Mouse (Mus musculus): ENCODE data around the gene Ccnl2. TPM values are rescaled to one million over a fixed set of nuclear protein-coding genes. Genes with fewer than 3 reads are reported as not detected.

The Ccnl2 gene
- polyA plus RNA-seq, 2 experiments, result 51.2 to 65.8 TPM

DNA sequence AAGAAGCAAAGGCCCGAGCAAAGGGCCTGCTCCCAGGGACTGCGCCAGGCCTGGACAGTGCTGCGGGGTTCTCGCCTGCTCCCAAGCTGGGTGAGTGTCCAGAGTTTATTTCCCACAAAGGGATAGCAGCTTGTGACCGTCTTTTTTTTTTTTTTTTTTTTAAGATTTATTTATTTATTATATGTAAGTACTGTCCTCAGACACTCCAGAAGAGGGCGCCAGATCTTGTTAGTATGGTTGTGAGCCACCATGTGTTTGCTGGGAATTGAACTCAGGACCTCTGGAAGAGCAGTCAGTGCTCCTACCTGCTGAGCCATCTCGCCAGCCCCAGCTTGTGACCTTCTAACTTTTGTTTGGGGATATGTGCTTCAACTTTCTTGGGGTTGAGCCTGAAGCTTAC lies 8.7 kb downstream of the Ccnl2 start:
- H3K27me3 ChIP-seq (ENCODE audit: control insufficient read depth, insufficient read depth, low read length), result no peaks in the 10 kb centered on the region
- no peak overlapping the region for H3K9ac ChIP-seq (replicated peaks)
- H3K27ac ChIP-seq, result no peak overlapping the region
- H3K9me3 ChIP-seq (ENCODE audit: control insufficient read depth, low read length), result no peaks in the 10 kb centered on the region
- DNase-seq (ENCODE audit: low read depth in 3 of 3, low spot score in 3 of 3) (no peak), ATAC-seq (ENCODE audit: insufficient read depth) (no peak)
- H3K4me2 ChIP-seq (ENCODE audit: low read depth), result no peak overlapping the region
- peaks cover 90% of the 10 kb centered on the region for H3K36me3 ChIP-seq (replicated peaks; ENCODE audit: control insufficient read depth, insufficient read depth, low read depth)
- H3K4me3 ChIP-seq (ENCODE audit: insufficient read depth in 1 of 2, low read depth in 2 of 2, low read length in 2 of 2), result no peak overlapping the region
- TF ChIP-seq CTCF (IDR thresholded peaks at IDR 0.05; ENCODE audit: low read depth), result peak; percentile 48
- TF ChIP-seq EP300 (IDR thresholded peaks at IDR 0.05; ENCODE audit: low read depth), result no peak
- WGBS (ENCODE audit: insufficient replicate concordance), result 78% methylated on average over 7 of the region's 7 CpGs
- no peaks in the 10 kb centered on the region for H3K4me1 ChIP-seq (replicated peaks; ENCODE audit: control insufficient read depth in 2 of 2, insufficient read depth in 2 of 2, low read length in 1 of 2)

DNA sequence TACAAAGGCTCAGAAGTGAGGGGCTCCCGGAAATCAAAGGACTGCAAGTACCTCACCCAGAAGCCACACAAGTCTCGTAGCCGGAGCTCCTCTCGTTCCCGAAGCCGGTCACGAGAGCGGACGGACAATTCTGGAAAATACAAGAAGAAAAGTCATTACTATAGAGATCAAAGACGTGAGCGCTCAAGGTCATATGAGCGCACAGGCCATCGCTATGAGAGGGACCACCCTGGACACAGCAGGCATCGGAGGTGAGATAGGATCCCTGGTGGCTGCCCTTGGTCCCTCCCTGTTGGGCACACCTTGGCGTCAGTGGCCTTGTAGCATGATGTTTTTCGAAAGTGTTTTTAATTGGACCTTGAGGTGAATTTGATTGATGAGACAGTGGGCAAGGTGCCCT lies 11.2 kb downstream of the Ccnl2 start:
- H3K4me2 ChIP-seq (ENCODE audit: low read depth), result no peak overlapping the region
- H3K4me1 ChIP-seq (replicated peaks; ENCODE audit: control insufficient read depth in 2 of 2, insufficient read depth in 2 of 2, low read length in 1 of 2), result no peaks in the 10 kb centered on the region
- peaks cover 86% of the 10 kb centered on the region for H3K36me3 ChIP-seq (replicated peaks; ENCODE audit: control insufficient read depth, insufficient read depth, low read depth)
- TF ChIP-seq CTCF (IDR thresholded peaks at IDR 0.05; ENCODE audit: low read depth), result no peak
- no peak for TF ChIP-seq EP300 (IDR thresholded peaks at IDR 0.05; ENCODE audit: low read depth)
- no peak overlapping the region for H3K9ac ChIP-seq (replicated peaks)
- WGBS (ENCODE audit: insufficient replicate concordance), result 95% methylated on average over 16 of the region's 16 CpGs
- no peaks in the 10 kb centered on the region for H3K9me3 ChIP-seq (ENCODE audit: control insufficient read depth, low read length)
- no peak overlapping the region for H3K27ac ChIP-seq
- no peak for ATAC-seq (ENCODE audit: insufficient read depth)
- H3K27me3 ChIP-seq (ENCODE audit: control insufficient read depth, insufficient read depth, low read length), result no peaks in the 10 kb centered on the region
- H3K4me3 ChIP-seq (ENCODE audit: insufficient read depth in 1 of 2, low read depth in 2 of 2, low read length in 2 of 2), result no peak overlapping the region
- no peak for DNase-seq (ENCODE audit: low read depth in 3 of 3, low spot score in 3 of 3)

DNA sequence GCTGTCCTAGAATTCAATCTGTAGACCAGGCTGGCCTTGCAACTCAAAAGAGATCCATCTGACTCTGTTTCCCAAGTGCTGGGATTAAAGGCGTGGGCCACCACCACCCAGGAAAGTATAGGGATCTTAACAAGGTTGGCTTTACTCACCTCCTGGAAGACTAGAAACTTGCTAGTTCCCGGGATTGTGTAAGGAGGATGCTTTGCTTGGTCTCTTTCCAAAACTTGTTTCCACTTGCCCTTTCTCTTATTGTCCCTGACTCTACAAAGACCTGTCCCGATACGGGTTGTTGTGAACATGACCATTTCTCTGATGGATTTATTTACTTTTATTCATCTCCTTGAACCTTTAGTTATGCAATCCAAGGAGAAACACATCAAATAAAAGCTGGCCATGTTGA lies 17.6 kb downstream of the Ccnl2 start:
- DNase-seq (ENCODE audit: low read depth in 3 of 3, low spot score in 3 of 3), result no peak
- no peak for ATAC-seq (ENCODE audit: insufficient read depth)
- Histone ChIP-seq H3K27me3 (ENCODE audit: control insufficient read depth, insufficient read depth, low read length) (no peaks in the 10 kb centered on the region), H3K4me3 (ENCODE audit: insufficient read depth in 1 of 2, low read depth in 2 of 2, low read length in 2 of 2) (no peak overlapping the region), H3K4me2 (ENCODE audit: low read depth) (no peak overlapping the region; the same call in 1 of the 2 replicates), H3K27ac (no peak overlapping the region), H3K36me3 (replicated peaks; ENCODE audit: control insufficient read depth, insufficient read depth, low read depth) (peaks cover 32% of the 10 kb centered on the region), H3K9me3 (ENCODE audit: control insufficient read depth, low read length) (no peaks in the 10 kb centered on the region), H3K4me1 (replicated peaks; ENCODE audit: control insufficient read depth in 2 of 2, insufficient read depth in 2 of 2, low read length in 1 of 2) (peaks cover 6 to 13% of the 10 kb centered on the region in 2 experiments; a peak in 3 of 4 replicates), H3K9ac (replicated peaks) (no peak overlapping the region)
- TF ChIP-seq CTCF (IDR thresholded peaks at IDR 0.05; ENCODE audit: low read depth), result no peak
- no peak for TF ChIP-seq EP300 (IDR thresholded peaks at IDR 0.05; ENCODE audit: low read depth)
- 83% methylated on average over 4 of the region's 4 CpGs for WGBS (ENCODE audit: insufficient replicate concordance)

DNA sequence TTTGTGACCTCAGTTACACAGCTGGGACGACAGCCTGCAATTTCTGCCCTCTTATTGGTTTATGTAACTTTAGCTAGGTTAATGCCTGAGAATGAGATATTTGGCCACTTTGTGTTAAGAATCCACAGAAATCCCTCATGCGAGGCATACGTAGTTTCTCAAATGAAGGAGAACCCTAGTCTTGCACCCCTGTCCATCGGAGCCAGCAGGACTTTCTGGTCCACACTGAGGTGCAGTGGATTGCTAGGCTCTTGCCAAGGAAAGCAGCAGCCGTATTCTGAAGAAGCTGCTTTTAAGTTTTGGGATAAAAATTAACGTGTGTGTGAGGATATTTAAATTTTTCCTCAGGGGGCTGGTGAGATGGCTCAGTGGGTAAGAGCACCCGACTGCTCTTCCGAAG lies 18.3 kb downstream of the Ccnl2 start:
- DNase-seq (ENCODE audit: low read depth in 3 of 3, low spot score in 3 of 3) (no peak), ATAC-seq (ENCODE audit: insufficient read depth) (no peak)
- H3K4me1 ChIP-seq (replicated peaks; ENCODE audit: control insufficient read depth in 2 of 2, insufficient read depth in 2 of 2, low read length in 1 of 2), result peaks cover 6 to 13% of the 10 kb centered on the region in 2 experiments; a peak in 3 of 4 replicates
- WGBS (ENCODE audit: insufficient replicate concordance), result 48% methylated on average over 8 of the region's 8 CpGs
- peak overlapping the region; percentile 85 for H3K4me2 ChIP-seq (ENCODE audit: low read depth)
- no peaks in the 10 kb centered on the region for H3K27me3 ChIP-seq (ENCODE audit: control insufficient read depth, insufficient read depth, low read length)
- peak overlapping the region; percentile 43 to 95; a peak in 3 of 4 replicates for H3K4me3 ChIP-seq (ENCODE audit: insufficient read depth in 1 of 2, low read depth in 2 of 2, low read length in 2 of 2)
- peak overlapping the region; percentile 51; the same call in 1 of the 2 replicates for H3K27ac ChIP-seq
- no peaks in the 10 kb centered on the region for H3K9me3 ChIP-seq (ENCODE audit: control insufficient read depth, low read length)
- H3K9ac ChIP-seq (replicated peaks), result peak overlapping the region; percentile 45; the same call in 1 of the 2 replicates
- TF ChIP-seq EP300 (IDR thresholded peaks at IDR 0.05; ENCODE audit: low read depth) (no peak), CTCF (IDR thresholded peaks at IDR 0.05; ENCODE audit: low read depth) (no peak)
- H3K36me3 ChIP-seq (replicated peaks; ENCODE audit: control insufficient read depth, insufficient read depth, low read depth), result peaks cover 27% of the 10 kb centered on the region

DNA sequence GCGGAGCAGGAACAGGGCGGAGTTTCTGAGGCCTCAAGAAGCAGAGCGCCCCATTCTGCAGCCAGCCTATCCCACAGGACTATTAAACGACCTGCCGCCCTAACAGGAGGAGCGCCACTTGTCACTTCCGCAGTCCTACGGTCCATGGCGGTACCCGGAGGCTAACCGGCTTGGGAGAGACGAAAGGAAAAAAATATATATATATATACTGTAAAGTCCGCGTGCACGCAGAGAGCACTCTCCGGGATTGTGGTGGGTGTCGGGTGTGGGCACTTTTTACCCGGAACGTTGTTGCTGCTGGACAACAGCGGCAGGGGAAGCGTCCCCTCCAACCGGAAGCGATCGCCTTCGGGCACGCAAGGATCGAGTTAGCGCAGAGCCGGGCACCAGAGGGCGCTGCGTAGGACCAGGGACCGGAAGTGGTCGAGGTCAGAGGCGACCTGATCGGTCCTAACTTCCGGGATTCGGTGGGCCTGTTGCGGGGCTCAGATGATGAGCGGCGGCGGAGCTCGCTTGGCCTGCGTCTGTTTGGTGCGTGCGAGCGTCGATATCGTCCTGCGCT lies 19.0 kb downstream of the Ccnl2 start, which contains the start of gene Aurkaip1:
Gene Aurkaip1 (plus strand): TSS at position 68 of the 562 bp plus-strand sequence.
- DNase-seq (ENCODE audit: low read depth in 3 of 3, low spot score in 3 of 3) (peak; percentile 93), ATAC-seq (ENCODE audit: insufficient read depth) (peak; percentile 96)
- Histone ChIP-seq H3K36me3 (replicated peaks; ENCODE audit: control insufficient read depth, insufficient read depth, low read depth) (peaks cover 22% of the 10 kb centered on the region), H3K27ac (peak within 1 kb of the TSS; percentile 75), H3K4me1 (replicated peaks; ENCODE audit: control insufficient read depth in 2 of 2, insufficient read depth in 2 of 2, low read length in 1 of 2) (peaks cover 6 to 13% of the 10 kb centered on the region in 2 experiments; a peak in 3 of 4 replicates), H3K4me3 (ENCODE audit: insufficient read depth in 1 of 2, low read depth in 2 of 2, low read length in 2 of 2) (peak within 1 kb of the TSS; percentile 90 to 95), H3K4me2 (ENCODE audit: low read depth) (peak within 1 kb of the TSS; percentile 85), H3K27me3 (ENCODE audit: control insufficient read depth, insufficient read depth, low read length) (no peaks in the 10 kb centered on the region), H3K9ac (replicated peaks) (peak within 1 kb of the TSS; percentile 95), H3K9me3 (ENCODE audit: control insufficient read depth, low read length) (no peaks in the 10 kb centered on the region)
- WGBS (ENCODE audit: insufficient replicate concordance), result under 1% methylated on average over 49 of the region's 49 CpGs
- peak; percentile 98 for TF ChIP-seq CTCF (IDR thresholded peaks at IDR 0.05; ENCODE audit: low read depth)
- 0 out of 2 replicates have a peak, but pooled peaks have one; percentile 11 for TF ChIP-seq EP300 (IDR thresholded peaks at IDR 0.05; ENCODE audit: low read depth)
